Mouse (Mus musculus): ENCODE measurements at regions not wholly inside any gene's neighbourhood (a gene's known extent, or its start where the extent isn't known, plus 50 kb on each side); places are given as distances from the start of the nearest gene placed in this dataset.

- no peaks in the 10 kb centered on the region for H3K4me1 ChIP-seq (ENCODE audit: control insufficient read depth, insufficient read depth, low read length)
- H3K4me2 ChIP-seq (ENCODE audit: low read depth), result no peak overlapping the region
- H3K27me3 ChIP-seq (ENCODE audit: control insufficient read depth, insufficient read depth, low read length), result no peaks in the 10 kb centered on the region
- ATAC-seq (ENCODE audit: insufficient read depth, low FRiP score, low TSS enrichment) (no peak), DNase-seq (ENCODE audit: low spot score) (no peak)
- no peak overlapping the region for H3K27ac ChIP-seq (ENCODE audit: low read depth, low read length)
- WGBS, result 84% methylated on average over 4 of the region's 4 CpGs
- no peak overlapping the region for H3K9ac ChIP-seq (ENCODE audit: low read length)
- no peaks in the 10 kb centered on the region for H3K9me3 ChIP-seq (ENCODE audit: control insufficient read depth, low read length)
- no peaks in the 10 kb centered on the region for H3K36me3 ChIP-seq (ENCODE audit: control insufficient read depth, insufficient read depth, low read length)
- no peak overlapping the region for H3K4me3 ChIP-seq (ENCODE audit: low read depth, low read length)
Observed at GRCm38 (mm10) chr15:51346301-51346700, 2538.4 kb upstream of the Gm7489 start.

- H3K27ac ChIP-seq (ENCODE audit: low read depth, low read length), result no peak overlapping the region
- H3K4me1 ChIP-seq (ENCODE audit: control insufficient read depth, insufficient read depth, low read length), result no peaks in the 10 kb centered on the region
- ATAC-seq (ENCODE audit: insufficient read depth, low FRiP score, low TSS enrichment) (no peak), DNase-seq (ENCODE audit: low spot score) (no peak)
- H3K27me3 ChIP-seq (ENCODE audit: control insufficient read depth, insufficient read depth, low read length), result no peaks in the 10 kb centered on the region
- no peaks in the 10 kb centered on the region for H3K36me3 ChIP-seq (ENCODE audit: control insufficient read depth, insufficient read depth, low read length)
- no peak overlapping the region for H3K4me3 ChIP-seq (ENCODE audit: low read depth, low read length)
- H3K9me3 ChIP-seq (ENCODE audit: control insufficient read depth, low read length), result no peaks in the 10 kb centered on the region
- H3K4me2 ChIP-seq (ENCODE audit: low read depth), result no peak overlapping the region
- 80% methylated on average over 7 of the region's 7 CpGs for WGBS
- no peak overlapping the region for H3K9ac ChIP-seq (ENCODE audit: low read length)
Observed at GRCm38 (mm10) chr15:51363391-51363790, 2521.3 kb upstream of the Gm7489 start.

GRCm38 (mm10) chr15:51371162-51371561, 2513.5 kb upstream of the Gm7489 start:
- no peak for DNase-seq (ENCODE audit: low spot score)
- Histone ChIP-seq H3K27me3 (ENCODE audit: control insufficient read depth, insufficient read depth, low read length) (no peaks in the 10 kb centered on the region), H3K4me3 (ENCODE audit: low read depth, low read length) (no peak overlapping the region), H3K27ac (ENCODE audit: low read depth, low read length) (no peak overlapping the region), H3K9ac (ENCODE audit: low read length) (no peak overlapping the region), H3K4me1 (ENCODE audit: control insufficient read depth, insufficient read depth, low read length) (no peaks in the 10 kb centered on the region), H3K9me3 (ENCODE audit: control insufficient read depth, low read length) (no peaks in the 10 kb centered on the region), H3K4me2 (ENCODE audit: low read depth) (no peak overlapping the region), H3K36me3 (ENCODE audit: control insufficient read depth, insufficient read depth, low read length) (no peaks in the 10 kb centered on the region)
- no peak for ATAC-seq (ENCODE audit: insufficient read depth, low FRiP score, low TSS enrichment)

GRCm38 (mm10) chr15:51390383-51390782, 2494.3 kb upstream of the Gm7489 start:
- Histone ChIP-seq H3K27ac (ENCODE audit: low read depth, low read length) (no peak overlapping the region), H3K4me1 (ENCODE audit: control insufficient read depth, insufficient read depth, low read length) (no peaks in the 10 kb centered on the region), H3K9ac (ENCODE audit: low read length) (no peak overlapping the region), H3K4me2 (ENCODE audit: low read depth) (no peak overlapping the region), H3K4me3 (ENCODE audit: low read depth, low read length) (no peak overlapping the region), H3K27me3 (ENCODE audit: control insufficient read depth, insufficient read depth, low read length) (no peaks in the 10 kb centered on the region), H3K9me3 (ENCODE audit: control insufficient read depth, low read length) (no peaks in the 10 kb centered on the region), H3K36me3 (ENCODE audit: control insufficient read depth, insufficient read depth, low read length) (no peaks in the 10 kb centered on the region)
- WGBS, result 95% methylated on average over 2 of the region's 2 CpGs
- DNase-seq (ENCODE audit: low spot score) (no peak), ATAC-seq (ENCODE audit: insufficient read depth, low FRiP score, low TSS enrichment) (no peak)

GRCm38 (mm10) chr15:51391352-51391751, 2493.4 kb upstream of the Gm7489 start:
- DNase-seq (ENCODE audit: low spot score) (no peak), ATAC-seq (ENCODE audit: insufficient read depth, low FRiP score, low TSS enrichment) (no peak)
- H3K9ac ChIP-seq (ENCODE audit: low read length), result no peak overlapping the region
- no peak overlapping the region for H3K4me3 ChIP-seq (ENCODE audit: low read depth, low read length)
- H3K9me3 ChIP-seq (ENCODE audit: control insufficient read depth, low read length), result no peaks in the 10 kb centered on the region
- no peaks in the 10 kb centered on the region for H3K4me1 ChIP-seq (ENCODE audit: control insufficient read depth, insufficient read depth, low read length)
- H3K27ac ChIP-seq (ENCODE audit: low read depth, low read length), result no peak overlapping the region
- H3K36me3 ChIP-seq (ENCODE audit: control insufficient read depth, insufficient read depth, low read length), result no peaks in the 10 kb centered on the region
- 88% methylated on average over 2 of the region's 2 CpGs for WGBS
- H3K4me2 ChIP-seq (ENCODE audit: low read depth), result no peak overlapping the region
- no peaks in the 10 kb centered on the region for H3K27me3 ChIP-seq (ENCODE audit: control insufficient read depth, insufficient read depth, low read length)

- H3K4me2 ChIP-seq (ENCODE audit: low read depth), result no peak overlapping the region
- no peak overlapping the region for H3K4me3 ChIP-seq (ENCODE audit: low read depth, low read length)
- no peak overlapping the region for H3K27ac ChIP-seq (ENCODE audit: low read depth, low read length)
- no peaks in the 10 kb centered on the region for H3K9me3 ChIP-seq (ENCODE audit: control insufficient read depth, low read length)
- no peak overlapping the region for H3K9ac ChIP-seq (ENCODE audit: low read length)
- H3K4me1 ChIP-seq (ENCODE audit: control insufficient read depth, insufficient read depth, low read length), result no peaks in the 10 kb centered on the region
- DNase-seq (ENCODE audit: low spot score) (no peak), ATAC-seq (ENCODE audit: insufficient read depth, low FRiP score, low TSS enrichment) (no peak)
- 70% methylated on average over 7 of the region's 7 CpGs for WGBS
- no peaks in the 10 kb centered on the region for H3K27me3 ChIP-seq (ENCODE audit: control insufficient read depth, insufficient read depth, low read length)
- H3K36me3 ChIP-seq (ENCODE audit: control insufficient read depth, insufficient read depth, low read length), result no peaks in the 10 kb centered on the region
Observed at GRCm38 (mm10) chr15:51392449-51393405, 2492.0 kb upstream of the Gm7489 start.

- H3K4me1 ChIP-seq (ENCODE audit: control insufficient read depth, insufficient read depth, low read length), result no peaks in the 10 kb centered on the region
- ATAC-seq (ENCODE audit: insufficient read depth, low FRiP score, low TSS enrichment) (no peak), DNase-seq (ENCODE audit: low spot score) (no peak)
- no peaks in the 10 kb centered on the region for H3K27me3 ChIP-seq (ENCODE audit: control insufficient read depth, insufficient read depth, low read length)
- no peak overlapping the region for H3K4me2 ChIP-seq (ENCODE audit: low read depth)
- H3K4me3 ChIP-seq (ENCODE audit: low read depth, low read length), result no peak overlapping the region
- 81% methylated on average over 8 of the region's 8 CpGs for WGBS
- H3K36me3 ChIP-seq (ENCODE audit: control insufficient read depth, insufficient read depth, low read length), result no peaks in the 10 kb centered on the region
- H3K9ac ChIP-seq (ENCODE audit: low read length), result no peak overlapping the region
- H3K27ac ChIP-seq (ENCODE audit: low read depth, low read length), result no peak overlapping the region
- no peaks in the 10 kb centered on the region for H3K9me3 ChIP-seq (ENCODE audit: control insufficient read depth, low read length)
Observed at GRCm38 (mm10) chr15:51395961-51396360, 2488.7 kb upstream of the Gm7489 start.

- 92% methylated on average over 3 of the region's 3 CpGs for WGBS
- no peaks in the 10 kb centered on the region for H3K9me3 ChIP-seq (ENCODE audit: control insufficient read depth, low read length)
- DNase-seq (ENCODE audit: low spot score) (no peak), ATAC-seq (ENCODE audit: insufficient read depth, low FRiP score, low TSS enrichment) (no peak)
- no peaks in the 10 kb centered on the region for H3K27me3 ChIP-seq (ENCODE audit: control insufficient read depth, insufficient read depth, low read length)
- H3K36me3 ChIP-seq (ENCODE audit: control insufficient read depth, insufficient read depth, low read length), result no peaks in the 10 kb centered on the region
- no peak overlapping the region for H3K9ac ChIP-seq (ENCODE audit: low read length)
- no peaks in the 10 kb centered on the region for H3K4me1 ChIP-seq (ENCODE audit: control insufficient read depth, insufficient read depth, low read length)
- no peak overlapping the region for H3K27ac ChIP-seq (ENCODE audit: low read depth, low read length)
- no peak overlapping the region for H3K4me2 ChIP-seq (ENCODE audit: low read depth)
- no peak overlapping the region for H3K4me3 ChIP-seq (ENCODE audit: low read depth, low read length)
Observed at GRCm38 (mm10) chr15:51403581-51403980, 2481.1 kb upstream of the Gm7489 start.

GRCm38 (mm10) chr15:51409791-51410308, 2474.9 kb upstream of the Gm7489 start:
- ATAC-seq (ENCODE audit: insufficient read depth, low FRiP score, low TSS enrichment) (no peak), DNase-seq (ENCODE audit: low spot score) (no peak)
- Histone ChIP-seq H3K9ac (ENCODE audit: low read length) (no peak overlapping the region), H3K4me3 (ENCODE audit: low read depth, low read length) (no peak overlapping the region), H3K4me2 (ENCODE audit: low read depth) (no peak overlapping the region), H3K9me3 (ENCODE audit: control insufficient read depth, low read length) (no peaks in the 10 kb centered on the region), H3K27ac (ENCODE audit: low read depth, low read length) (no peak overlapping the region), H3K27me3 (ENCODE audit: control insufficient read depth, insufficient read depth, low read length) (no peaks in the 10 kb centered on the region), H3K4me1 (ENCODE audit: control insufficient read depth, insufficient read depth, low read length) (no peaks in the 10 kb centered on the region), H3K36me3 (ENCODE audit: control insufficient read depth, insufficient read depth, low read length) (no peaks in the 10 kb centered on the region)
- 84% methylated on average over 6 of the region's 6 CpGs for WGBS

Data from neural tube, embryonic 11.5 days (tissue).